Mouse (Mus musculus): ENCODE measurements around the gene Trio.
A peak's percentile ranks its signal among the peaks of the same experiment; 100 is the strongest.

The Trio gene

GRCm38 (mm10) chr15:27795942-27796867 lies 229.4 kb downstream of the Trio start:
- DNase-seq (ENCODE audit: low spot score) = no peak

- no peak for DNase-seq (ENCODE audit: low spot score)
Measured at GRCm38 (mm10) chr15:27793284-27793683, 232.4 kb downstream of the Trio start.

DNA sequence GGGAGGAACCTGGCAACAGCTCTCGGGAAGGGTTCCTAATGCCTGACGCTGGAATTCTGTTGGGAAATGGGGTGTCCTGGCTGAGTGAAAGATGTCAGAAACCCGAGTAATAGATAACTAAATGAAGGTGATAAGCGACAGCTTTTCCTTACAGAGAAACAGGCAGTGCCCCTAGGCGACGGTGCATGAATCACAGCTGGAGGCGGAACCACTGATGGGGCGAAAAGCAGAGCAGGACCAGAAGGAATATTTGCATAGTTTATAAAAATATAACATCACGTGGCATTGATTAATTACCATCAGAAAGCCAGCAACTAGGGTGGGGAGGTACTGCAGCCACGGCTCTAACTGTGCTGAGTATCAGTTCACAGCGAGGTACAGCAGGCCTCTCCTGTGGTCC lies 233.2 kb downstream of the Trio start:
- no peak for DNase-seq (ENCODE audit: low spot score)

GRCm38 (mm10) chr15:27791141-27791540 lies 234.5 kb downstream of the Trio start:
- DNase-seq (ENCODE audit: low spot score) = no peak

- no peak for DNase-seq (ENCODE audit: low spot score)
Measured at GRCm38 (mm10) chr15:27790699-27791098, 234.9 kb downstream of the Trio start.

DNA sequence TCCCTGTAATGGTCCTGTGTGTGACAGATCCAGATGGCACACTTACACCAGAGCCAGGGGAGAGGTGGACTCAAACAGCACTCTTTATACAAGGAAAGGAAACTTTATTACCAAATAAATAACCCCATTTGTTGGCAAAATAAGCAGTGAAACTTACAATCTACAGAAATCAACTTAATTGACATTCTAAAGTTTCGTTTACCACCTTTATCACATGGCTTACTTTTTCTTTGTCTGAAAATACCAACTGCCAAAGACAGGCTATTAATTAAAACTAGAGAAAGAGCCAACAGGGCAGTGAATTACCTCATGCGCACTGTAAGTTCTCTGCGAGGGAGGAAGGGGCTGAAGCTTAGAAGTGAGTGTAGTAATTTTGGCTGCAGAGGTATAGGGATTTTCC lies 236.3 kb downstream of the Trio start:
- DNase-seq (ENCODE audit: low spot score) = no peak

GRCm38 (mm10) chr15:27788122-27788759 lies 237.4 kb downstream of the Trio start:
- no peak for DNase-seq (ENCODE audit: low spot score)

DNA sequence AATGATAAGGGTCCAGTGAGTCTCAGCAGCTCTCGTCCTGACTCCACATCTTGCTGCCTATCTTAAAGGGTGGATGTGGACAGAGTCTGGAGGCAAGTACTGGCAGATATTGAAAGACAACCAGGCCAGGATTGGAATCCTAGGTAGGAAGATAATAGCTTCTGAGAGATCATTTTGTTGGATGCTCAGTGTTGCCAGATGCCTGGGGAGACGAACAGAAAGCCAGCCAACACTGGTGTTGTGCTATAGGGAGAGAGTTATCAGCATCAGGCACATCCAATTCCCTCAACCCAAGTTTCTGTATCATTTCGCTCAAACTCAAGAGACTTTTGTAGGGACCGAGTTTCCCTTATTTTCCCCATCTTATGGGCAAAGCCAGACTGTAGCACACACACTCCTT lies 238.5 kb downstream of the Trio start:
- no peak for DNase-seq (ENCODE audit: low spot score)

DNA sequence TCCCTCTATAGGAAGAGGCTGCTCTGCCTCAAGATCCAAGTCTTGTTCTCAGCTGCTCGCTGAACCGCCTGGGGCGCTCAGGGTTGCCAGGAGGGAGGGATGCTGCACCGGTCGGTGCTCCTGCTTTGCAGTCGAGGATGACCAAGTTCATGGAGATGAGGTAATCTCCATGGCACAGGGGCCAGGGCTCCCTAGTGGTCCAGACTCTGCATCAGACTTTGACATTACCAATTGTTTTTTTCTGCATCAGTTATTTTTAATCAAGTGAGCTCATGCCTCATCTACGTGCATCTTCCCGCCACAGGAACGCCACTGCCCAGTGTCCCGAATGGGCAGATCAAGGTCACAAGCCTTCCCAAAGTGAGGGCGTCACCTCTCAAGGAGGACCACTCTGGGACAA lies 239.2 kb downstream of the Trio start:
- DNase-seq (ENCODE audit: low spot score) = no peak

- DNase-seq (ENCODE audit: low spot score) = peak; percentile 53
Measured at GRCm38 (mm10) chr15:27785280-27786001, 240.2 kb downstream of the Trio start.

DNA sequence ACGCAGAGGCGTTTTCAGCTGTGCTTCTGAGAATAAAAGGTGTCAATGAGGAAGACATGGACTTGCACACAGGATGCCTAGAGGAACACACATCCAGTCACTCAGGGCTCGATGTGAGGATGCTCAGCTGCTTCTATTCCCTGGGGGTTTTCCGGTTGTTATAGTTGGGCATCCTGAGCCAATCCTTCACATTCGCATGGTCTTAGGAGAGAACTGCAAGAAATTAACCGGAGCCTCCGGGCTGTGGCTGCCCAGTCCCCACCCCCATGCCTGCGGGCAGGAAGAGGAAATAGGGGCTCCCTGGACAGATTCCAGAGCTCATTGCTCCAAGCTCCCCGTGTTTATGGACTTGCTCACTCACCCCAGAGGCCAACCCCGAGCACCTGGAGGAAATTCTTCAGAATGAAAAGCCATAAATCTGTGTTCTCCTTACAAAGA lies 241.5 kb downstream of the Trio start:
- no peak for DNase-seq (ENCODE audit: low spot score)

DNA sequence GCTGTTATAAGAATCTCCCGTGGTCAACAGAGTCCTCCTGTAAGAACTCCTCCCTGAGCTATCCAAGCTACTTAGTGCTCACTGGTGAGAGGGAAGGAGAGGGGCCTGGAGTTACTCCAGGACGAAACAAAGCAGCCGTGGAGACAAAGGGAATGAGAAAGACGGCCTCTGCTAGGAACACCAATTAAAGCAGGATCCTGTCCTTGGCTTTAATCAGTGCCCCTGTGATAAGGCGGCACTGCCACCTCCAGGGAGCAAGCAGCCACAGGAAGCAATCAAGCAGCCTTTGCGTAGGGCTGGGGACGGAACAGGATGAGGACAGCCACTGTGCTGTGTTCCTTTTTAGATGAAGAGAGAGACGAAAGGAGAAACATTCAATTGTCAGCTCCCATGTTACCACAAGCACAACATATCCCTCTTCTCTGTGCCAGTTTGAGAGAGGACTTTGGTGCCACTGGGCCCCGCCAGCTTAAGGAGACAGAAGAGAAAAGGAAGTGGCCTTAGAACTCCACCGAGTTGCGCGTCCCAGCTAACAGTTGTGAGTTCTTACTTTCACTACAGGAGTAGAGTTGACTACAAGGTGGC lies 242.0 kb downstream of the Trio start:
- DNase-seq (ENCODE audit: low spot score) = peak; percentile 57

DNA sequence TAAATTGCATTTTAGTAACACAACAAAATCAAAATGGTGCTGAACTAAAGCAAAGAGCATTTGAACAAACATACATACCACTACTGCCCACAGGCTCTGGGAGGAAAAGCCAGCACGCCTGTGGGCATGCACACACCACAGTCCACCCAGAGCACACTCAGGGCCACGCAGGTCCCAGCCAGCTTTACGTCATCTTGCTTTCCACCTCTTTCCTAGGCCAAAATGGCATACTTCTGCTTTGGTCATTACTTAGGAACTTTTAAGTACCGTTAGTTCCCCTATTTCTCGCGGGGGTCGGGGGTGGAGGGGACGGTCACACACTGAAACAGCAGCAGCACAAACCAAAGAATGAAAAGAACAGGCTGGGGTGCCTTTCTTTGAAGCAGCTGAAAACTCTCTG lies 242.6 kb downstream of the Trio start:
- no peak for DNase-seq (ENCODE audit: low spot score)

DNA sequence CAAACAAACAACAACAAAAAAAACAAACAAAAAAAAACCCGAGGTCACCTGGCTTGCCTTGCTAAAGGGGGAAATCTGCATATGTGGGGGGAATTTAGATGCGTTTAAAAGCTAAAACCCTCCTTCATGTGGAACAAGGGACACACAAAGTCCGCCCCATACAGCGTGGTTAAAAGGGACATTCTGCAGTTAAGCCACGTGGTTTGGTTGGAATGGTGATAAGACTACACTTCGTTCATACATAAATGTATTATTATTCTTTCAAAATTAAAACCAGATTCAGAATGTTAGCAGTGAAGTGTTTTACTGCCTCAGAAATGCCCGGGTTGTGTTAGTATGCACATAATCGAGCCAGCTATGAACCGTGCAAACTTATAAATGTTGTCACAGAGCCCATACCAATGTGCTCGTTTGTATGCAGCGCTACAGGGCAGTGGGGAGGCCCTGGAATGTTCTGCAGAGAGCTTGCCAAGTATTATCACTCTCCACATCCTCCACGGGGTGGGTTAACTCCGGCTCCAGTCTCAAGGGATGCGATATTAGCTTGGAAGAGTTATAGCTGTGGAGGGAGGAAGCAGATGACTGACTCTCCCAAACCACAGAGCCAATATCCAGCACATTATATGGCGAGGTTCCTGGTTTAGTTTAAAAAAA lies 243.1 kb downstream of the Trio start:
- DNase-seq (ENCODE audit: low spot score) = peak; percentile 47

DNA sequence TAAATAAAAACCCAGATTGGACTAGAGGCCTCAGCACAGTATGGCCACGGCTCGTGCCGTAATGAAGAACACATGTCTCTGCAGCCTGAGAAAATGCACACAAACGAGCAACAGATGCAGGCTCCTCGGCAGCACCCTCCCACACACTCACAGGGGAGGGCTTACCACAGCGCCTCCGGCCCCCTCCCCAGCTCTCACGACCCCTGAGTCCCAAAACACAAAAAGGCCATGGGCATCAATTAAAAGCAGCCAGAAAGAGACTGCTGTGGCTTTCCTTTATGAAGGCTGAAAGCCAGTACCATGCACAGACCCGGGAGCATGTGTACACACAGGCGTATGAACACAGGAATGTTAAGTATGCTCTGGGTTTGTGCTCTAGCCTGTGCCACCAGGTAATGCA lies 245.8 kb downstream of the Trio start:
- no peak for DNase-seq (ENCODE audit: low spot score)

GRCm38 (mm10) chr15:27779398-27779797 lies 246.2 kb downstream of the Trio start:
- DNase-seq (ENCODE audit: low spot score) = no peak

DNA sequence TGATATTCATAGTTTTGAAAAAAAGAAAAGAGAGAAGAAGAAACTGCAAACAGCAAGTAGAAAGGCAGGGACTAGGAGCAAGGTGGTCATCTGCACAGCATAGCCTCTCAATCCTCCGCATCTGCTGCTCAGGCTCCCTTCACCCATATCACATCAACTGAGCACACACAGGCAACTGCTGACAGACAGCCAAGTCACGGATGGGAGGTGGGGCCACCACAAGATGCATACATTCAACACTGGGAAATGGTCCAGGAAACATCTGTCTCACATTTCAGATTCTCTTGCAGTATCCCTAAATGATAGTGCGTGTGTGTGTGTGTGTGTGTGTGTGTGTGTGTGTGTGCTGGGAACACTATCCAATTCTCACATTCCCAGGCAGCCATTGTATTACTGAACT lies 247.4 kb downstream of the Trio start:
- DNase-seq (ENCODE audit: low spot score) = no peak

DNA sequence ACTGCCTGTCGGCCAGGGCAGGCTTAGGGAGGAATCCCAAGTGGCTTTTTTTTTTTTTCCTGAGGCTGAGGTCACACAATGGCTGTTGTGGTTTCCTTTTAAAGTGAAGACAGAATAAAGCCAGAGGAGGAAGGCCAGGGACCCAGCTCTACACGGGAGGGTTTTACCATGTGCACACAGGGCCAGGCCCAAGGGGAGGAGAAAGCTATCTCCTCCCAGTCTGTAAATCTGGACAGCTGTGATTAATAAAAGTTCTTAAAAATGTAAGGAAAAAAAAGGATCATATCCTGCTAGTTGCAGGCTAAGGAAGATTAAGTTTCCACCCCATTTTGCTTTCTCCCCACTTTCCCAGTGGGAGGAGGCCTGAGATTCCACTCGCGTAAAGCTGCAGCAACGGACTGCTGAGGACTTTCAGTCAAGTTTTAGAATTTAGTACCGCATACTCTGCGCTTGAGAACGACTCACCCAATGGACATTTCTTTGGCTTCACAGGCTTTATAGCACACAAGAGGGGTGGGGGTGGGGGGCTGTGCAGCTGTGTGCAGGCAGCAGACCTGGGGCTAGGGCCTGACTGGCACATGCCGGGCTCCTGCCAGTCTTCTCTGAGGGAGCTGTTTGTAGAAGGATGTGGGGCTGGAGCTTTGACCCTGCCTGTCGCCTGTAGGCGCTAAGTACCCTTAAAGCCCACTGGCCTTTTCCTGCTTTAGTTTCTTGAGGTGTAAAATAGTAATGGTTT lies 248.0 kb downstream of the Trio start:
- no peak for DNase-seq (ENCODE audit: low spot score)

DNA sequence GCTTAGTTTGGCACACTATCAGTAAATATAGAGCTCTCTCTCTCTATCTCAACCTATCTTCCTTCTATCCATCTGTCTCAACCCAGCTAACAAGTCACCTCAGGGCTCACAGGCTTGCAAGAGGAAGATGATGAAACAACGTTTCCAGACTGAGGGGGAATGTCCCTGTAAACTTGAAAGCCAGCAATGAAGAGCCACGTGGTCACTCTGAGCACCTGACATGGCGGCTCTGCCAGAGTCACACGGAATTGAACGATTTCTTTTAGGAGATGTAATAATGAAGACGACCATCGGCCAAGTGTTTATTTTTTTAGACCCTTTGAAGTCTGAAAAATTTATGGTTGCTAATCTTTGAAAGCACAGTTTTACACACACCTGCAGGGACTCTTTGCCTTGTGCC lies 251.2 kb downstream of the Trio start:
- DNase-seq (ENCODE audit: low spot score) = no peak

DNA sequence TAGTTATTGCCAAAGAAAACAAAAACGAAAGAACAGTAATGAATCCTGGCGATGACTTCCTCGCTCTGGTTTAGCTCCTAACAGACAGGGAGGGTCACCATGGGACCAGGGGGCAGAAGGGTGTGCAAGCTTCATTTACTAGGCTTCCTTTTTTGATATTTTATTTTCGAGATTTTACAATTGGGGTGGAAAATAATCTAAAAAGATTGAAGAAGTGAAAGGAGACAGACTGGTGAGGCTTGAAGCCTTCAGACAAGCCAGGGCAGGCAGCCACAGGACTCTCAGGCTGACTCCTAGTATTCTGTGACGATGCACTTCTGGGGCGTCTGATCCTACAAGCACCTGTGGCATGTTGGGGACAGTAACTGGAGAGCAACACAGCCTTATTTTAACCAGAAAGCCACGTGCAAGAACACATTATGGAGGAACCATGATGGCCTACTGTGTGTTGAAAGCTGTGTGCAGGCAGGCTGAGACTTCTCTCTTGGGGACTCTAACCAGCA lies 253.5 kb downstream of the Trio start:
- no peak for DNase-seq (ENCODE audit: low spot score)

GRCm38 (mm10) chr15:27771581-27771980 lies 254.1 kb downstream of the Trio start:
- DNase-seq (ENCODE audit: low spot score) = no peak

Data from ovary, adult 18-20 months (tissue).